18 mouse cellular contexts compared by ENCODE assay signal in the genomic region with DNA sequence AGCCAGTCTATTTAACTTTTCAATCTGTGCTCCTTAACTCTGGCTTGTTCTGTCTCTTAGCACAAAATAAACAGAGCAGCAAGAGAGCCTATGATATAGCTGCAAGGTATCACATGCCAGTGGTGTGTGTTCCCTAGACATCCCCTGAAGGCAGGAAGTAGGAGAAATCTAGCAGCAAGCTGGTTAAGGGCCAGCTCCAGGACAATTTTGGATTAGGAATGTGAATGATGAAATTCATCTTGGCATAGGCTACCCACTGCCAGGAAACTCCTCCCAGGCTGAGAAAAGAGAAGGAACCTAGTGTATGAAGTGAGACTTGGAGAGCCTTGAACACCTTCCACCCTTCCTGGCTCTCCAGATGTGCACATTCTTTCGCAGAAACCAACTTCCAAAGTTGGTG.
"Had no signal": no experiment of that assay in that cellular context is flagged by ENCODE, and none has a peak within 500 bp of the region (broad histone marks: within the 10 kb centered on the region; RNA-seq: fewer than 3 reads in every experiment).

No protein-coding gene starts in this region.

- H3K4me2 ChIP-seq: liver, embryonic 11.5 days; liver, embryonic 15.5 days; midbrain, embryonic 13.5 days; neural tube, embryonic 13.5 days had no signal

- H3K4me3 ChIP-seq: layer of hippocampus, adult 2 months; liver, embryonic 15.5 days; megakaryocyte, embryonic 14.5 days; midbrain, embryonic 10.5 days; midbrain, embryonic 13.5 days; myocyte; neural tube, embryonic 13.5 days had no signal

- ATAC-seq: midbrain, embryonic 13.5 days; midbrain, embryonic 16.5 days had no signal

- H3K27me3 ChIP-seq: liver, embryonic 15.5 days; midbrain, embryonic 13.5 days; neural tube, embryonic 13.5 days had no signal

- H3K4me1 ChIP-seq: liver, embryonic 15.5 days; midbrain, embryonic 10.5 days; midbrain, embryonic 13.5 days had no signal

- H3K9me3 ChIP-seq: liver, embryonic 15.5 days; midbrain, embryonic 10.5 days; midbrain, embryonic 13.5 days; neural tube, embryonic 13.5 days had no signal

- H3K36me3 ChIP-seq: liver, embryonic 15.5 days; midbrain, embryonic 10.5 days; midbrain, embryonic 13.5 days; neural tube, embryonic 13.5 days had no signal

- H3K9ac ChIP-seq: liver, embryonic 15.5 days; midbrain, embryonic 13.5 days; neural tube, embryonic 13.5 days had no signal

- H3K27ac ChIP-seq: kidney, postnatal 0 days; layer of hippocampus, adult 2 months; liver, embryonic 15.5 days; midbrain, embryonic 10.5 days; midbrain, embryonic 13.5 days; neural tube, embryonic 13.5 days had no signal

- DNase-seq: kidney, adult 18-20 months; kidney, adult 9 months; kidney, postnatal 25 days; layer of hippocampus, adult 9-11 months; lung, adult 2 months; retina, postnatal 1 day; thymus, adult 18-20 months; thymus, postnatal 36 days had no signal
